Mouse (Mus musculus) cerebellum, adult (tissue): ENCODE results near the gene Ehbp1.

Experiments used
- ATAC-seq: cut with Nextera tagmentation; 2 replicates; pipeline ENCODE4 v1.9.2; 2017; ENCODE audit warnings: mild to moderate bottlenecking, moderate library complexity, mixed read lengths; ENCODE audit not compliant: insufficient number of reproducible peaks, low FRiP score, low TSS enrichment

The Ehbp1 gene

DNA sequence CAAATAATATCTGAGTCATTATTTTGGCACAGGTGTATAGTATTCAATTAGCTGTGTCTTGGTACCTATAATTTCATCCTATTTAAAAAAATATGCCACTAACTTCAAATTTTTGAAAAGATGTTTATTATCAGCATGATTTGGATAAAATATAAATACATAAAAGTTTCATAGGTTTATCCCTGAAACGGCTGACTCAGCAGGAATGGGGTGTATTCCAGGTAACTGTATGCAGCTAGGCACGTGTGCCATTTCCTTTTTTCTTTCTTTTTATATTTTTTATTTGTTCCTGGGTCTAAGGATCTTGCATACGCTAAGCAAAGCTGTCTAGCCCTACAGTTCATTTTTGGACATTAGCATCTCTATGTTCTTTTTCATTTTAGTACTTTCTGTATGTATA, 223.2 kb downstream of the Ehbp1 start:
- no peak for ATAC-seq

DNA sequence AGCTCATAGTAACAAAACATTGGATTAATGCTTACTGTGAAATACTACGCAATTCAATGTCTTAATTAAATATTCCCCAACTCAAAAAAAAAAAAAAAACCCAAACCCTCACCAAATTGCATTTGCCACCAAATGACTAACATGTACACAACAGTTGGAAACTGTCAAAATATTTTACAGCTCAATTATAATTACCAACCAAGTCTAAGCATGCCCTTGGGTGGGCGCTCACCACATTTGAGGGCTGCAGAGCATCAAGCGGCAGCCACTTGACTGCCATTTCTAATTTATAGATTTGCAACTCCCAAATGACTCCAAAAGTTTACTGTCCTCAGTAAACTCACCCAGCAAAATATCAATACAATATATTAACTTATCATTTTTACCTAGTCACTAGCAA, 229.9 kb downstream of the Ehbp1 start:
- no peak for ATAC-seq

DNA sequence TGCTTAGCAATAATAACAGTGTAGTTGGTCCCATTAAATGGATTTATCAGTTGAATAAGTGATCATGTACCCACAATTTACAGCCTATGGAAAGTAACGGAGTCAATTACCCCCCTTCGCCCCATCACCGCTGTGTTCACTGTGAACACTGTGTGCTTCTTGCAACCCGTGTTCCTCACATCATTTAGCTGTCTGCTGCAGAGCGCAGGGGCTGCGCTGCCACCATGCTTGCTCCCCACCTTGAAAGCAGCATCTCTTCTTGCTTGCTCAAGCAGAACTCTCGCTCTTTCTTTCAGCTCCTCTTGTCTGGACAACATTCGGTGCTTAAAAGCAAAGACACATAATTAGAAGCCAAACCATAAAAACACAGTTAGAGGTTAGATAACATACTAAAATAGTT, 252.7 kb downstream of the Ehbp1 start:
- ATAC-seq, result no peak

DNA sequence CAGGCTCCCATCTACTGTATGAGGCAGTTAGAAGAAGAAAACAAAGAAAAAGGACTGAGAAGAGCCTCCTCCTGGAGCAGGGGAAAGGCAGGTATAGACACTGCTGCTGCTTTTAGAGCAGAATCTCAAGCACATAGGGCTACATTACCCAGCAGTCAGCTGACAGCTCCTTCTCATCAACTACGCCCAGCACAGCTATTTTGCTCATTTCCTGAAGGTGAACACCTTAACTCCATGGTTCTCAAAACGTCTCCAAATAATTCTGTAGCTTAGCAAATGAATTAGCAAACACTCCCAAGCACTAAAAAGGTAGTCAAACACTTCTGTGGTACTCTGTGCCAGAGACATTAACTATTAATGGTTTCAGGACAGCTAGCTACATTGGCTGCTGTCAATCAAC, 278.7 kb downstream of the Ehbp1 start:
- no peak for ATAC-seq

DNA sequence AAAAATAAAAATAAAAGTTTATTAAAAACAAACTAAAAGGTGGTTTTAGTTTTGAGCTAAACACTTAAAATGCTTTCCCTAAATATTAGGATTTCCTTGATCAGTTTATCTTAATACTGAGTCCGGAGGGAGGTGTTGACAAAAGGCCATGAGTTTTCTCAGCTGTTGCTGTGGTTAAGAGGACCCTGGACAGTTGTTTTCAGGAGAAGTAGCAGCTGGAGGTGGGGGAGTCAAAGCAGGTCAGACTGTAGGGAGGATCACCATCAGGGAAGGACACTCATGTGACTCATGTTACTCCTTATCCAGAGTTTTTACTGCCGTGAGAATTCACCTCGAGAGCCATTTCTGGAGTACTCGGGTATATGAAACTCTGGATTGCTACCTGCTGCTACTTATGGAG, 280.4 kb downstream of the Ehbp1 start:
- no peak for ATAC-seq

DNA sequence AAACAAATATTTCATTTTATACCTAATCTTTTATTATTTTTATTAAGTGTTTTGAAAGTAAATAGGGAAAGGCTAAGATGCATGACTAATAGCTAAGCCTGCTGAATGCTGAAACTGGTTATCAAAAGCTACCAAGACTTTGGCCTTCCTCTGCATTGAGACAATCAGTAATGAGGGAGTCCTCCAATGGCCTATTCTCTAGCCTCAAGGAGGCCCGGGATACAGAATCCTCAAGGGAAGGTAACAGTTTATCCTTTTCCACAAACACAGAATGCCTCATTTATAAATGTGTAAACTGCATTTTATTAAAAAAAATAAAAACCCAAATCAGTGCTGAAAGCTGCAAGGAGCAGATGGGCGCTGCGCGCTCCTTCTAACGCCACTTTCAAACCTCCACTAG, 284.6 kb downstream of the Ehbp1 start:
- no peak for ATAC-seq

DNA sequence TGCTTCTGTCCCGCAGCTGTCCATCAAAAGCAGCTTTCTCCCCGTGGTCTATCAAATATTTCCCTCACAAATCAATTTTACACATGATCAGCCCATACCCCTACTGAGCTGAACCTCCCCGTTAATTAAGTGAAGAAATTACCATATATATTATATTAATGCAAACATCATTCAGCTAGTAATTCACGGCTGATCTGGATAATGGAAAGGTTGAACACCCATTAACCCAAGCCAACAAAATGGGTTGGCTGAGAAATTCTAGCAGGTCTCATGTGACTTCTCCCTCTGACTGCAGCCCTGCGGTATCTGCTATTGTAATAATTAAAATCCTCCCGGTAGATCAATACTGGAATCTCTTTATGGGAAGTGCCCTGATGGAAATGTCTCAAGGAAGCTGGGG, 286.2 kb downstream of the Ehbp1 start:
- no peak for ATAC-seq

DNA sequence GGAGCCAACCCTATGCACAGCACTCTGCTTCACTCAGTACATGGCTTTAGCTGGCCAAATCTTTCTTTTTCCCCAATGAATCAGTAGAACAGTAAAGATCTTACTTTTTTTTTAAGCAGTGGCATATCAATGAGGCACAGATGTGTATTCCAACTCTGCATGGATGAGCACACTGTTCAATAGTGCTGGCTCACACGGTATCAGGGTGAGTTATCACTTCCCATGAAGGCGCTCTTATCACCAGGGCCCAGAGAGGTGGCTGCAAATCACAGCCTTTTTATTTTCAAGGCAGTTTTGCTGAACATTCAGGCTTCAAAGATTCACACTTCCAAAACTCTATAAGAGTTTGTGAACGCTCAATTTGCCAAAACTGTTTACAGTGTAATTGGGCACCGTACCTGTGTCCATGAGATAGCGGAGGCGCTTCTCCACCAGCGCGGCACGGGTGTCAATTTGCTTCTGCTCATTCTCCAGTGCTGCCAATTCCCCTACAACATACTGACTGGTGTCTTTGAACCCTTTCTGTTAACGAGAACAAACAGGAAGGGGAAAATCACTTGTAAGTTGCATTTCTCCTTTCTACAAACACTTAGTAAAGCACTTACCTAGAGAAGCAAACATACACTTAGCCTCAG, 288.9 kb downstream of the Ehbp1 start:
- ATAC-seq, result no peak

DNA sequence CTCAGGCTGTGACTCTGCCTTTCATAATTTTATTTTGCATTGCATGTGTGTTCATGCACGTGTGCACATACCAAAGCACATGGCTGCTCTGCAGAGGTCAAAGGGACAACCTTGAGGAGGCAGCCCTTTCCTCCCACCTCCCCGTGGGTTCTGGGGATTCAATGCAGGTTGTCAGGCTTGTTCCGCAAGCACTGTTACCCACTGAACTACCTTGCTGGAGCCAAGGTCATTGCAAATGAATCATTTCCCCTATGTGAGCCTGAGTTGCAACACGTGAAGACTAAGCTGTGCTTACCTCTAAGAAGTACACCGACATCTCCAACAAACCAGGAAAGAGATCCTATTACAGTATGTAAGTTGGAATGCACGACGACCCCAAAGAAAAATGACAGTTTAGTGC, 291.2 kb downstream of the Ehbp1 start:
- no peak for ATAC-seq

DNA sequence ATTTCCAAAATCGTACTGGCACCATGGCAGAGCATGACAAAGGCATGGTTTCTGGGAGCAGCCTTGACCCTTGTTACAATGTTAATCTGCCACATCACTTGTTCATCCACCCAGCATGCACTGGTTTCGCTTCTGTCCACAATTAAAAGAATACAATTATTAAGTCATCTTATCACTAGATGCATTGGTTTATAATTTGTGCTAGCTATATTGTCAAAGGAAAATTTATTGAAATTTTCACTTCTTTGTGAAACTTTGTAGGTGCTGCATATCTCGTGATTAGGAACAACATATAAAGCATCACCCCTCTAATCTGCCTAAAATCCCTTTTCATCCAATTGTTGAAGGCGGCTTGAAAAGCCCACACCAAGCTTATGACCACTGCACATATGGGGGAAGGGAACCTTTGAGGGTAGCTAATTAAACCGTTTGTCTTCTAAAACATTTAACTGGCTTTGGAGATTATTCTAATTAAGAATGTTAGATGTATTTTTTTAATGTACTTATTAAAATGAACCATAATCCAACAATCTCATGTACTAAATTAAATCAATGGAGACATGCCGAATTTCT, 302.2 kb downstream of the Ehbp1 start:
- ATAC-seq, result no peak

DNA sequence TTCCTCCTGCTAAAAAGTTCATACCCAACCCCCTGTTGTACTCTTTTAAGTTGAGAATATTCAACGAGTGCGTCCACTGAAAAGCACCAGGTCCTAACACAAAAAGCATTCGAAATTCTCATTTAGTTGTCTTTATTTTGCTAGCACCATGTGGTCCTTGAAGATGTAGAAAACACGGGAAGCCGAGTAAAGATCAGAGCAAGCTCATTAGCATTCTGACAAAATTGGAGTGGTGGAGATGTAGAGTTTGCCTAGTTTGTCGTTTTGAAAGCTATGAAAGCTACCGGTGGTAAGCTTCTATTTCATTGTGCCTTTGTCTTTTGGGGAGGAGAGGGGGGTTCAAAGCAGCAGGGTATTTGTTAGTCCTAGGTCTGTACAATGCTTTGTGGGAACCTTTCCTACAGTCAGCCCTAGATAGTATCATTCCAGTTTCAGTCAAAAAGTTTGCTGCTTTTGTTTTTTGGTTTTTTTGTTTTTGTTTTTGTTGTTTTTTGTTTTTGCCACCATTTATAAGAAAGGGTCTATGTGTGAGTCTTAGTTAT, 307.5 kb downstream of the Ehbp1 start:
- no peak for ATAC-seq

DNA sequence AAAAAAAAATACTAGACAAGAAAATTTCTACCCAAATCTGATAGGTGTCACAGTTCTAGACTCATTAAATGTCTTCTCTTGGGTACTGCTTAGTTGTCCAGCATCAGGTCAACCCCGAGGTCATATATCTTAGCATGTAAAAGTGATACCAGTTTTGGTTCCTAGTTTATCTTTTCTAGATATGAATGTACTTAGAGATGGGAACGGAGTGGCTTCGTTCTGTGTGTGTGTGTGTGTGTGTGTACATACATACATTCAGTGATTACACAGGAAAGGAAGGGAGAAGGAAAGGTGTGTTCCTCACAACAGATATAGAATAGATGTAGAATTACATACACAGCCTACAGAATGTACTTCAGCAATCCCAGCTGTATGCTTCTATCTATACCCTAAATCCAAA, 308.5 kb downstream of the Ehbp1 start:
- no peak for ATAC-seq

DNA sequence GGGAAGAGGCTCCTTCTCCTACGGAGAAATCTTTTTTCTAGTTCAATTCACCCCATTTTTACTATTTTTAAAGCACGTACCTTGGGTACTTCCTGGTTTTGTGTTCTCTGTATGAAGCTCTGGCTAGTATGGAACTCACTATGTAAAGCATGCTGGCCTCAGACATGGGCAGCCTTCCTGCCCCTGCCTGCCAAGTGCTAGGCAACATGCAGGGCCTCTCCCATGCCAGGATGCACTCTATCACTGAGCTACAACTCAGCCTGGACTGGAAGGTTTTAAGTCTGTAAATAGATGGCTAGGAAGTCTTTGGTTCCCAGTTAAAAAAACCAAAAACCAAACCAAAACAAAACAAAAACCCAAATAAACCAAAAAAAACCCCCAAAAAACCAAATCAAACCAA, 321.5 kb downstream of the Ehbp1 start:
- ATAC-seq, result no peak

DNA sequence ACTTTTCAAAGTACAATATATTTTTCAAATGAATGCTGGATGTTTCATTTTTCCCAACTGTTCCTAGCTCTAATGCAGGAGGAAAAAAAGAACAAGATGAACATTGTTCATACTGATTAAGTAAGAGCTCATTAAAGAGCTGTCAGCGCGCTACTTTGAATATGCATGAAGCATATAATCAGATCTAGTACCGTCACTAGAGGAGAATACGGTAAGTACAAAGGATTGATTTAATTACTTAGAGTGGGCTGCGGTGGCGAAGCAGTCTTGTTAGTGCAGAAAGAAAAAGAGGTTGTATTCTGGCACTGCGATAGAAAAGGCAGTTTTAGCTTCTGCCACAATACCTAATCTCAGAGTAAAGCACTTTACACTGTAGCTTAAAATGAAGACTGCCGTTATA, 324.6 kb downstream of the Ehbp1 start:
- no peak for ATAC-seq

DNA sequence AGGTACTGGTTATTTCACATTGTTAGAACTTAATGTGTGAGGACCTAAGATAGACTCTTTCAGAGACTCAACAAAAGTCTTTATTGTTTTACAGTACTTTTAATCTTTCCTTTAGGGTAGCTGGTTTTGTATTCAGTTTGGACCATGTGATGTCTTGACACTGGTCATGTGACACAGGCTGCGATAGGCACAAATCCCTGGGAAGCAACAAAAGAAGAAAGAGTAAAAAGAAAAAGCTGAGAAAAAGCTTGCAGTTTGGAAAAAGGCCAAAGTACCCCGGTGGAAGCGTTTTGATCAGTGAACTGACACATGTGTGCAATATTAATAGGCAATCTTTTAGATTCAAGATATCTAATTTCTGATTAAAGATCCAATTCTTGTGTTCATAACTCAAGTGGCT, 325.8 kb downstream of the Ehbp1 start:
- no peak for ATAC-seq

DNA sequence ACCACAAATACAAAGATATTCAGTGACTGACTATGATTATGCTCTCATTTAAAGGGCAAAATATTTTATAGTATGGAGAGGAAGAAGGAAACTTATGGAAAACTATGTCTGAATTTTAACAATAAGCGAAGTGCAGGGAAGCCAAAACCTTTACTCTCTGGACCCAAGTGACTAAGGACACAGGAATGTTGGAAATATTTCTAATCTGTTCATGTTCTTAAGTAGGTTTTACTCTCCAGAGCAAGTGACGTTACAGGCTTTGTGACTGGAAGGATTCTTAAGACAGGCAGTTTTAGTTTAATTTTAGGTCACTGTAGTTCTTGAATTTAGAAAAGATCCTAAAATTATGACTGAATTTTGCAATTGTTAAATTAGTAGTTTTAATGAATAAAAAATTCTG, 333.3 kb downstream of the Ehbp1 start:
- ATAC-seq, result no peak

DNA sequence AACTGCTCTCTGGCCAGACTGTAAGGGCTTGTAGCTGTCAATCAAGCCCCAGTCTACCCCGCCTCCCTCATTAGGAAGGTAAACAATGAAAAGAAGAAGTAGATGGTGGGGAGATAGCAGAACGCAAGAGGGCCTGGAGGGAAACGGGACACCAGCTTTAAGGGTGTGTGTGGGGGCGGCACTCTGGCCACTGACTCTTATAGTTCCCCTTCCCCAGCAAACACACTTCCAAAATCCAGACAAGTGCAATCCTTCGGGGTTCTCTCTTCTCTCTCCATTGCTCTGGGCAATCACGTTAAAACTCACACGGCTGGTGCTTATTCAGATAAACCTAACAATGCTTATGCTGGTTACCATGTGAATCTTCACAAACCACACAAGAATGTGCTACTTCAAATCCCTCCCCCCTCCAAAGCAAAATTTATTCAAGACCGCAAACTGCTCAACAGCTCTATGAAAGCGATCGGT, 333.9 kb downstream of the Ehbp1 start:
- ATAC-seq, result no peak

DNA sequence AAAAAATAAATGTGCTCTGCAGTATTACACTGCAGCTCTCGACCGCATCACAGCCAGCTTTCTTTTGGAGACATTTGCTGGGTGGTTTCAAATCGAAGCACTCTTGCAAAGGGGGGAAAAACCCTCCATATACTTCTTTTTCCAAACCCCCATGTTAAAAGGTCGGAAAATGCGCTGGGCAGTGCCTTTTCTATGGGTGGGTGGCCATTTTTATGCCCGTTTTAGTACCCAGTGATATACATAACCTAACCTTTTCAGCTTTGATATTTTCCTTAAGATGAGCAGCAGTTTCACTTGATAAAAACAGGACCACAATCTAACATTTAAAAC, 334.3 kb downstream of the Ehbp1 start:
- no peak for ATAC-seq

DNA sequence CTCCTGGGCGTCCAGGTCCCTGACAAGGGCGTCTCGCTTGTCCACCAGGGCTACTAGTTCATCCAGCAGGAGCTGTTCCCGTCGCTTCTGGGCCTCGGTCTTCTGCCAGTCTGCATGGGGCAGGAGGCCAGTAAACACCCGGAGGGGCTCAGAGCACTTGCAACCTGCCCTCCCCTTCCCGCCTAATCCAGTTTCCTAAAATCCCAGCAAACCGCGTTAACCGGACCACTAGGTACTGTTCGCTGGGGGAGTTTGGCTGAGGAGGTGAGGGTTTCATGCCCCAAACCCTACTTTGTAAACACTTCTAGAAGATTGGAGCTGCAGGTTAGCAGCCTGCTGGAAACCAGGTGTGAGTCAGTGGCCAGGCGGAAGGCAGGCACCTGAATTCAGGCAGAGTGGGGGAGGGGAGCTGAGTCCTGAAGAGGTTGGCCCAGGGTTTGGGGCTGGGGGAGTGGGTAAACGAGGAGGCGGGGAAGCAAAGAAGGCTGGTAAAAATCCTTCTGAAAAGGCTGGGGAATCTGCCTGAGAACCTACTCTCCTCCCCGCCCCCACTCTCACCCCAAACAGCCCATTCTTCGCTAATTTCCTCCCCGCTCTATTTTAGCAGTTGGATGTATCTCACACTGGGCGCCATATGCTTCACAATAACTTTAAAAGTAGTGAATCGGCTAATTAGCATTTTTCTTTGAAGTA, 334.9 kb downstream of the Ehbp1 start:
- ATAC-seq, result no peak

DNA sequence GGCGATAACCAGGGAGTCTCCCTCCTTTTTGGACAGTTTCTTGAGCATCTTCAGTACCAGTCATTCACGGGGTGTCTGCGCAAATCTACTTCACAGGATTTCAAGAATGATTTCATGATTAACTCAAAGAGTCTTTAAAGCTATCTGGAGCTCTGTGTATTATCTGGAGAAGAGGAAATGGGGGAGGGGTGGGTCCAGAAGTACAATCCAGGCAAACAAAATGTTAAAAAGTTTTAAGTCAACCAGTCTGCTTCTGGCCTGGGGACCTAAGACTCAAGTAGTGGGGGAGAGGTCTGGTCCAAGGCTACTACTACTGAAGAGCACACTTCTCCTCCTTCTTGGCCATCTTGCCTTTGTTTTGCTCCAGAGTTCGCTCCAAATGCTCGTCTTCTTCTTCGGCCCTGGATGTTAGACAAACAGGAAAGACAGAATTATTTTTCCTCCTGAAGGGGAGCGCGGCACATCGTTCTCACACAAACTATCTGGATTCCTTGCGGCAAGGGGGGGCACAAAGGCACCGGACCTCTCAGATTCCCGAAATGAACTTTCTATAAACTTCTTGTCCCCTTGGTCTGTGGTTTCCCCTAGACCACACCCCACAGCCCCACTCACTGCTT, 335.5 kb downstream of the Ehbp1 start:
- no peak for ATAC-seq

DNA sequence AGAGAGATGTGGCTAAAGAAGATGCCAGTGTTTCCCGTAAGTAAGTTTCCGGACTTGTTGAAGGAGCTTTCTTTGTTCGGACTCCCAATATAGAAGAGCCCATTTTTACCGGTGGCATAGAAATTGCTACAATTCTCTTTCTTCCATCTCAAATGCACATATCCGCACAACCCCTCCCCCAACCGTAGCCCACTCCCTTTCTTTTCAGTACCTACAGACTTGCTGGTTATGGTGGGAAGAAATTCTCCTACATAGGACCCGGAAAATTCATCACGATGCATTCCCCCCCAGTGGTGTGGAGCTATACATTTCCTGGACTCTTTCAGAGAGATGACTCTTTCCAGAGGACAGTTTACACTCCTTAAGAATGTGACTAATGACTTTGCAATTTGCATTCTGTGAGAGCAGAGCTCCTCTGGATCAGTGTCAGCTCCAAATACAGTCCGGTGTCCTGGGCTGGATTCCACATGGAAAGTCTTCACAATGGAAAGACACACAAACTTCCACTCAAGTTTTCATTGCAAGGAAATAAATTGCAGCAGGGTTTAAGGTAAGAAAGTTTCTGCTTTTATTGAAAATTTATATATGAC, 336.7 kb downstream of the Ehbp1 start:
- ATAC-seq, result no peak
